Mouse (Mus musculus): ENCODE measurements at regions not wholly inside any gene's neighbourhood (a gene's known extent, or its start where the extent isn't known, plus 50 kb on each side); places are given as distances from the start of the nearest gene placed in this dataset.

DNA sequence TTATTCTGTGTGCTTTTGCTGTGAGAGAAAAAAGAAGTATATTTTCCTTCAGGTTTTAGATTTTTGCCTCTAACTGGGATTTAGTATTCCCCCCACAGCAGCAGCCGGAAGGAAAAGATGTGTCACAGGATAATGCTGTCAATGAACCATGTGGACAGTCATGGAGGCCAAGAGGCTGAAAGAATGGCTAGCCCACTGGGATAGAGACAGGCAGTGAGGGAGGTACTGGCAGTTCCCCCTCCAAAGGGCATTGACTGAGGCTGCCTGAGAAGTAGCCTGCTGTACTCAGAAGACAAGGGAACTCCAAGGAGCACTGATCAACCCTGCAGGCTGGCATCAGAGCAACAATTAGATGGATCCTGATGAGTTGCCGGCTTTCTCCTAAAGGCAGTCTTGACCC lies 192.4 kb downstream of the Snx19 start:
- no peak for TF ChIP-seq CTCF (IDR thresholded peaks at IDR 0.05; ENCODE audit: control insufficient read depth, insufficient read depth, insufficient replicate concordance, low read depth, low read length)
- TF ChIP-seq POLR2A (IDR thresholded peaks at IDR 0.05; ENCODE audit: control insufficient read depth, low read depth, low read length), result no peak

Measured in testis, adult 2 months (tissue).